Mouse (Mus musculus) heart, postnatal 10 days (tissue): ENCODE results near the gene Zfp689. TPM values are rescaled to one million over a fixed set of nuclear protein-coding genes. Genes with fewer than 3 reads are reported as not detected.
"Not testable (repeated sequence)": the region's sequence is repeated elsewhere in the genome, so short reads cannot be mapped to it uniquely, and the experiment has no call there.

ENCODE experiments used
- DNase-seq, 2 experiments: peaks; one replicate each; pipeline ENCODE4 v3.0.0; 2021
- intact Hi-C: fragments of 180-260 bp; cut with DNase I; formaldehyde crosslinking; loops from one replicate; pipeline ENCODE4 v1.15.1; 2025
- total RNA-seq, 2 experiments: library from RNA; stranded (reverse); gene quantifications; 2 replicates each; pipeline ENCODE4 v1.2.3; 2021

Gene Zfp689
- total RNA-seq, 2 experiments from 2014 or later: 2.7 to 3.0 TPM

GRCm38 (mm10) chr7:127471646-127472010 is 22.7 kb upstream of the Zfp689 start:
- DNase-seq: no peak

GRCm38 (mm10) chr7:127470743-127471645 is 22.0 kb upstream of the Zfp689 start:
- peak; percentile 95 for DNase-seq
- intact Hi-C loops: loop anchor here (2.0 to 5.0 kb wide), 2 partner anchors 22 to 64 kb away; partner anchors contain the start of genes Zfp689 and Zfp764

More at GRCm38 (mm10) chr7:127471646-127472010, 22.7 kb upstream of the Zfp689 start:
- intact Hi-C loops: loop anchor here (2.0 to 5.0 kb wide), 2 partner anchors 23 to 64 kb away; partner anchors contain the start of genes Zfp689 and Zfp764

GRCm38 (mm10) chr7:127470011-127470715 is 21.2 kb upstream of the Zfp689 start:
- intact Hi-C loops: loop anchor here (2.0 to 5.0 kb wide), 2 partner anchors 21 to 63 kb away; partner anchors contain the start of genes Zfp689 and Zfp764

DNA sequence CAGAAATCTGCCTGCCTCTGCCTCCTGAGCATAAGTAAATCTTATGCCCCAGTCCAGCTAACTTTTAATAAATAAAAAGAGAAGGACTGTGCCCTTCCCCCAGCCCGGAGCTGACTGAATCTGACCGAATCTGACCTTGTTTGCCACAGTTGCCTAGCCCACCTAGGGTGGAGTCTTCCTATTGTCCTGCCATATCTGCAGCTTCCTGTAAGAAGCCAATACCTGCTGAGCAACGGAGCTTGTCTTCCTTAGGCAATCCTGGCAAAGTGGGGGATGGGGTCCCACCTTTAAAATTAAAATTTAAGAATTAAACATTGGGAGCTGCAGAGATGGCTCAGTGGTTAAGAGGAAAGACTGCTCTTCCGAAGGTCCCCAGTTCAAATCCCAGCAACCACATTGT is 17.6 kb upstream of the Zfp689 start:
- intact Hi-C loops: no loop called here
- DNase-seq: no peak

More at GRCm38 (mm10) chr7:127470011-127470715, 21.2 kb upstream of the Zfp689 start:
- DNase-seq: no peak

DNA sequence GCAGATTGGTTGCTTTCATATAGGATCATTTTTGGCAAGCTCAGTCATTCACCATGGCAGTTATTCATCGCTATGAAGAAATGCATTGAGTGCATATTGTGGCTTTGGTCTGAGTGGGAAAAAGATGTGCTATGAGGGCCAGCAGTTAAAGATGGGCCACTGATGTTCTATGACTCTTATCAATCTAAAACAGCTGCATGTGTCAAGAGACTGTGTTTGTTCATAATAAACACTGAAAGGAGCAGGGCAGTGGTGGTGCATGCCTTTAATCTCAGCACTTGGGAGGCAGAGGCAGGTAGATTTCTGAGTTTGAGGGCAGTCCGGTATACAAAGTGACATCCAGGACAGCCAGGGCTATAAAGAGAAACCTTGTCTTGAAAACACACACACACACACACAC is 16.7 kb upstream of the Zfp689 start:
- DNase-seq, intact Hi-C loops: not testable (repeated sequence)

GRCm38 (mm10) chr7:127465191-127465590 is 16.2 kb upstream of the Zfp689 start:
- intact Hi-C loops: no loop called here
- no peak for DNase-seq

DNA sequence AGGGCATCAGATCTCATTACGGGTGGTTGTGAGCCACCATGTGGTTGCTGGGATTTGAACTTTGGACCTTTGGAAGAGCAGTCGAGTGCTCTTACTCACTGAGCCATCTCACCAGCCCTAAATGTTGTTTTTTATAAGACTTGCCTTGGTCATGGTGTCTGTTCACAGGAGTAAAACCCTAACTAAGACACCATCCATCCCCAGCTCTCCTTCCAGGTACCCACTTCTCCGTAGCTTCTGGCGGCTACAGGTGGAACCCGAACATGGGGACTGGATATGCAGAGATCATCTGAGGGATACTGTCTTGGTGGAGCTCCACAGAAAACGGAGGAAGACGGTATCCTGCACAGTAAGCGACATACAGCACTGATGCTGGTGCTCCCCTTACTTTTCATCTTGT is 10.4 kb upstream of the Zfp689 start, which contains the start of gene Prr14:
TSS of gene Prr14 (plus strand) at position 301 of the 400 bp plus-strand sequence.
- intact Hi-C loops, DNase-seq: not testable (repeated sequence)

GRCm38 (mm10) chr7:127458371-127459122 is 9.6 kb upstream of the Zfp689 start:
- intact Hi-C loops, DNase-seq: not testable (repeated sequence)

GRCm38 (mm10) chr7:127454905-127455304 is 5.9 kb upstream of the Zfp689 start:
- intact Hi-C loops: no loop called here
- DNase-seq: no peak

DNA sequence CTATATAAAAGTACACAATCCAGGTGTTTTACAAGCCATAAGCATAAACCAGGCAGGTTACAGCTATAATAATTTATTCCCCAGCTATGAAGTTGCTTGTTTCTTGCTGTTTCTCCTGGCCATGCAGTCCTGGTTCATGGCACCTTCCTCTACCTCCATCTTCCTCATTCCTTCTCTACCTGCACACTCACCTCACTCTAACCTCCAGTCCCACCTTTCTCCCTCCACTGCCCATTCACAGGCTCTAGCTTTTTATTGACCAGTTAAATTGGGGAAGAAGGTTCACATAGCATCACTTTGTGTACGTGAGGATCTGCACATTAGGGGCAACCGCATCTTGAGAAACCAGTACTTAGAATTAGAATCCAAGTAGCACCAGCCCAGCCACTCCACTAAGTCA is 4.1 kb upstream of the Zfp689 start:
- intact Hi-C loops: no loop called here
- no peak for DNase-seq

- intact Hi-C loops: loop anchor here (2.0 kb wide), 2 partner anchors 21 to 27 kb away; partner anchors contain the start of gene Zfp688
Measured at GRCm38 (mm10) chr7:127449966-127450365, 1.0 kb upstream of the Zfp689 start.

DNA sequence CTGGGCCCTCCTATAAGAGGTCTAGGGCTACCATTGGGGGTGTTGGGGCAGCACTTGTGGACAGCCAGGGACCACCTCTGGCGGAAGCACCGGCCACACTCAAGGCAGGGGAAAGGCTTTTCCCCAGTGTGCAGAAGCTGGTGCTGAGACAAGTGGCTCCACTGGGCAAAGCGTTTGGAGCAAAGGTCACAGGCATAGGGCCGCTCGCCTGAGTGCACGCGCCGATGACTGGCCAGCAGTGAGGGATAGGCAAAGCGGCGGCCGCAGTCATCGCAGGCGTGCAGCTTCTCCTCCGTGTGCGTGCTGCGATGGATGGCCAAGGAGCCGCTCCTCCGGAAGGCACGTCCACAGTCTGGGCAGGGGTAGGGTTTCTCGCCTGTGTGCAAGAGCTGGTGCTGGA is 5.0 kb downstream of the Zfp689 start:
- DNase-seq: no peak
- intact Hi-C loops: no loop called here

More at GRCm38 (mm10) chr7:127449966-127450365, 1.0 kb upstream of the Zfp689 start:
- DNase-seq: no peak

DNA sequence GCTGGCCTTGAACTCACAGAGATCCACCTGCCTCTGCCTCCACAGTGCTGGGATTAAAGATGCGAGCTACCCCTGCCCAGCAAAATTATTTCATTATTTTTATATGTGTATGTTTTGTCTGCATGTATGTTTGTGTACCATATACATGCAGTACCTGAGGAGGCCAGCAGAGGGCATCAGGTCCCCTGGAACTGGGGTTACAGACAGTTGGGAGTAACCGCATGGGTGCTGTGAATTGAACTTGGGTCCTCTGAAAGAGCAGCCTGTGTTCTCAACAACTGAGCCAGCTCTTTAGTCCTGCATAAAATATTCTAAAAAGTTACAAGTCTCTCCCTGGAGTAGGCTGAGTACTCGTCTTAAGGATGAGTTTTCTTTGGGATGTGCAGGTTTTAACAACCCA is 11.2 kb downstream of the Zfp689 start:
- intact Hi-C loops: no loop called here
- DNase-seq: no peak

- no peak for DNase-seq
Measured at GRCm38 (mm10) chr7:127435206-127435605, 13.8 kb downstream of the Zfp689 start.

GRCm38 (mm10) chr7:127426354-127426753 is 22.6 kb downstream of the Zfp689 start:
- intact Hi-C loops: no loop called here

More at GRCm38 (mm10) chr7:127435206-127435605, 13.8 kb downstream of the Zfp689 start:
- intact Hi-C loops: no loop called here

GRCm38 (mm10) chr7:127425911-127426310 is 23.0 kb downstream of the Zfp689 start:
- DNase-seq: no peak
- intact Hi-C loops: no loop called here

More at GRCm38 (mm10) chr7:127426354-127426753, 22.6 kb downstream of the Zfp689 start:
- DNase-seq: peak; percentile 29 to 33

GRCm38 (mm10) chr7:127425291-127425690 is 23.7 kb downstream of the Zfp689 start:
- intact Hi-C loops: no loop called here
- no peak for DNase-seq

DNA sequence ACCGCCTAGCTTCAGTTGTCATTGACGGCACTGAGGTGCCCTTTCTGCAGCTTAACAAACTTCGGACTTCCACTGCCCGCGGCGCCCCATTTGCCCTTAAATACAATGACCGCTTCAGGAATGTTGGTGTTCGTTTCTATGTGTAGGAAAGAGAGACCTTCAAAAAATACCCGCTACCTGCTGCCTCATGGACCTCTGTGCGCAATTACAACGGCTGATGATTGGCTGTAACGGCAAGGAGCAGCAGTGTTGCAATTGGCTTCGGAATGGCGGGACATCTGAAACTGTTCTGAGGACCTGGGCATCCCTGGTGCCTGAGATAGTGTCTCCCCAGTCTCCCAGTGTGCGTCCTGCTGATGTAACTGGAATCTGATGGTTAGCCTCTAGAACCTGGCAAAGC is 26.7 kb downstream of the Zfp689 start:
- DNase-seq: peak; percentile 30 to 52
- intact Hi-C loops: loop anchor here (2.0 kb wide), 1 partner anchor 27 kb away; the partner anchor contains the start of gene Zfp689

GRCm38 (mm10) chr7:127421388-127422191 is 27.4 kb downstream of the Zfp689 start, which contains the start of gene Zfp688:
Gene Zfp688, minus strand, starts transcription at chr7:127422068.
- intact Hi-C loops: loop anchor here (2.0 kb wide), 1 partner anchor 27 kb away; the partner anchor contains the start of gene Zfp689
- DNase-seq: peak; percentile 96 to 98
